Mouse (Mus musculus) Patski (cell line): ENCODE measurements at regions not wholly inside any gene's neighbourhood (a gene's known extent, or its start where the extent isn't known, plus 50 kb on each side); places are given as distances from the start of the nearest gene placed in this dataset.

ENCODE experiments used
- ATAC-seq: fragments of 100-300 bp; one replicate; pipeline ENCODE4 v1.8.0; 2021
- CTCF ChIA-PET: fragments of 350-600 bp; sonication (Branson Sonifier 250); formaldehyde crosslinking; loops from one replicate; lab custom pipeline; 2022; ENCODE audit warnings: inconsistent platforms; lab: Charles Lee
- POLR2A ChIA-PET: fragments of 350-600 bp; sonication (Branson Sonifier 250); formaldehyde crosslinking; loops from one replicate; lab custom pipeline; 2022; ENCODE audit warnings: antibody characterized with exemption, inconsistent platforms; lab: Charles Lee
- DNase-seq: peaks from one replicate; pipeline ENCODE4 v3.0.0-alpha.2; 2011; ENCODE audit warnings: low read depth, low spot score
- H3K27me3 ChIP-seq: fragments of 371-371 bp; one replicate; pipeline ENCODE4 v1.5.1; 2021
- CTCF ChIP-seq: fragments of 100-300 bp; IDR thresholded peaks from one replicate; pipeline ENCODE4 v1.5.1; 2021
- in situ Hi-C: fragments of 300-500 bp; cut with MboI; formaldehyde crosslinking; loops from 3 replicates; pipeline ENCODE4 v1.11.1; 2018; ENCODE audit warnings: low pct_unique_long_range_greater_than_20kb, mixed read lengths

GRCm38 (mm10) chr4:55924974-55925373 lies 392.7 kb upstream of the Klf4 start:
- no peak for TF ChIP-seq CTCF
- POLR2A ChIA-PET: no interaction called here
- no peak for DNase-seq
- CTCF ChIA-PET: interaction anchor here (1.2 kb wide), 1 partner anchor 11 kb away, joined by 3 read pairs; no protein-coding TSS in a partner anchor
- ATAC-seq: no peak
- no peaks in the 10 kb centered on the region for H3K27me3 ChIP-seq
- in situ Hi-C loops: no loop called here

- in situ Hi-C loops: no loop called here
- CTCF ChIA-PET: no interaction called here
- POLR2A ChIA-PET: no interaction called here
- H3K27me3 ChIP-seq: no peaks in the 10 kb centered on the region
- ATAC-seq (no peak), DNase-seq (no peak)
- no peak for TF ChIP-seq CTCF
Observed at GRCm38 (mm10) chr4:55921217-55921616, 389.0 kb upstream of the Klf4 start.

GRCm38 (mm10) chr4:55894116-55894885 lies 362.0 kb upstream of the Klf4 start:
- H3K27me3 ChIP-seq: no peaks in the 10 kb centered on the region
- no peak for DNase-seq
- in situ Hi-C loops: no loop called here
- ChIA-PET POLR2A (no interaction called here), CTCF (no interaction called here)
- no peak for TF ChIP-seq CTCF
- ATAC-seq: no peak

GRCm38 (mm10) chr4:55891656-55892055 lies 359.4 kb upstream of the Klf4 start:
- no peak for DNase-seq
- in situ Hi-C loops: no loop called here
- ChIA-PET POLR2A (interaction anchor here (0.6 kb wide), 1 partner anchor 612 kb away, joined by 3 read pairs; no protein-coding TSS in a partner anchor), CTCF (no interaction called here)
- H3K27me3 ChIP-seq: no peaks in the 10 kb centered on the region
- TF ChIP-seq CTCF: no peak
- no peak for ATAC-seq

- POLR2A ChIA-PET: no interaction called here
- CTCF ChIA-PET: no interaction called here
- in situ Hi-C loops: no loop called here
- H3K27me3 ChIP-seq: no peaks in the 10 kb centered on the region
- no peak for DNase-seq
- ATAC-seq: no peak
- no peak for TF ChIP-seq CTCF
Observed at GRCm38 (mm10) chr4:55887581-55887980, 355.3 kb upstream of the Klf4 start.

- POLR2A ChIA-PET: no interaction called here
- ATAC-seq: no peak
- in situ Hi-C loops: no loop called here
Observed at GRCm38 (mm10) chr4:55882541-55882940, 350.3 kb upstream of the Klf4 start.

GRCm38 (mm10) chr4:55875304-55875703 lies 343.0 kb upstream of the Klf4 start:
- POLR2A ChIA-PET: no interaction called here
- DNase-seq: no peak
- H3K27me3 ChIP-seq: no peaks in the 10 kb centered on the region
- in situ Hi-C loops: no loop called here
- CTCF ChIA-PET: no interaction called here
- ATAC-seq: no peak
- TF ChIP-seq CTCF: no peak

More at GRCm38 (mm10) chr4:55882541-55882940, 350.3 kb upstream of the Klf4 start:
- peak; percentile 12 for DNase-seq
- CTCF ChIA-PET: no interaction called here
- no peaks in the 10 kb centered on the region for H3K27me3 ChIP-seq
- TF ChIP-seq CTCF: no peak

GRCm38 (mm10) chr4:55874875-55875274 lies 342.6 kb upstream of the Klf4 start:
- ChIA-PET POLR2A (no interaction called here), CTCF (no interaction called here)
- no peaks in the 10 kb centered on the region for H3K27me3 ChIP-seq
- DNase-seq (no peak), ATAC-seq (no peak)
- no peak for TF ChIP-seq CTCF
- in situ Hi-C loops: no loop called here

GRCm38 (mm10) chr4:55874276-55874675 lies 342.0 kb upstream of the Klf4 start:
- ATAC-seq: no peak
- H3K27me3 ChIP-seq: no peaks in the 10 kb centered on the region
- ChIA-PET POLR2A (interaction anchor here (0.7 kb wide), 1 partner anchor 18 kb away, joined by 4 read pairs; no protein-coding TSS in a partner anchor), CTCF (no interaction called here)
- no peak for TF ChIP-seq CTCF
- no peak for DNase-seq
- in situ Hi-C loops: no loop called here

GRCm38 (mm10) chr4:55860055-55860454 lies 327.8 kb upstream of the Klf4 start:
- ATAC-seq: no peak
- no peak for DNase-seq
- no peak for TF ChIP-seq CTCF
- ChIA-PET POLR2A (interaction anchor here (0.6 kb wide), 1 partner anchor 104 kb away, joined by 3 read pairs; no protein-coding TSS in a partner anchor), CTCF (interaction anchor here (2.0 kb wide), 1 partner anchor 61 kb away, joined by 4 read pairs; no protein-coding TSS in a partner anchor)
- in situ Hi-C loops: no loop called here
- H3K27me3 ChIP-seq: no peaks in the 10 kb centered on the region

- H3K27me3 ChIP-seq: no peaks in the 10 kb centered on the region
- ATAC-seq (no peak), DNase-seq (no peak)
- POLR2A ChIA-PET: no interaction called here
- CTCF ChIA-PET: interaction anchor here (2.0 kb wide), 1 partner anchor 60 kb away, joined by 4 read pairs; no protein-coding TSS in a partner anchor
- no peak for TF ChIP-seq CTCF
- in situ Hi-C loops: no loop called here
Observed at GRCm38 (mm10) chr4:55859211-55859761, 327.0 kb upstream of the Klf4 start.
